Mouse (Mus musculus): ENCODE data around the gene Pank4. TPM values are rescaled to one million over a fixed set of nuclear protein-coding genes. Genes with fewer than 3 reads are reported as not detected.

Pank4 gene
- total and polyA plus RNA-seq, 3 experiments = 22.4 to 34.7 (median 27.6) TPM

DNA sequence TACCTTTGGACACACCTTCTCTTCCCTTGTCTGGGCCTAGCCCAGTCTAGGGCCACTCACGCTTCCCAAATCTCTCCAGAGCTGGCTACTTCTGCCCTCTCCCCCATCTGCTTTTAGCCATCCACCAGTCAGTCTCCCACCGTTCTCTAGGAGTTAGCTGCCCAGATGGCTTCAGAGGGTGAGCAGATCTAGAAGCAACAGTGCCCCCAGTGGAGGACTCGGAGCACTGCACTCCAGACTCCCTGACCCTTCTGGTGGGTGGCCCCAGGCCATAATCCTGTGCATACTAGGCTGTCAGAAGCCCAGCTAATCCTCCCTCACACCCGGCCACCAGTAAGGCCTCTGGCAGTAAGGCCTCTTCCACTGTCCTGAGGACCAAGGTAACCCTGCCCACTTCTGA, 48.9 kb downstream of the Pank4 start:
- DNase-seq (ENCODE audit: extremely low read depth) = peak; percentile 60
- Histone ChIP-seq H3K27me3 (replicated peaks) (peaks cover 98% of the 10 kb centered on the region), H3K36me3 (replicated peaks in 1 of 2; ENCODE audit: control insufficient read depth in 1 of 2, insufficient read depth in 1 of 2, low read length in 1 of 2) (no peaks in the 10 kb centered on the region), H3K4me1 (ENCODE audit: control insufficient read depth in 1 of 2, insufficient read depth in 2 of 2) (peaks cover 4 to 8% of the 10 kb centered on the region in 2 experiments), H3K9ac (ENCODE audit: insufficient read depth, low read depth) (no peak overlapping the region), H3K79me2 (replicated peaks; ENCODE audit: control insufficient read depth, extremely low read depth, insufficient read depth, poor library complexity, severe bottlenecking) (no peaks in the 10 kb centered on the region), H3K4me3 (replicated peaks in 1 of 3; ENCODE audit: low read depth in 2 of 3, low read length in 2 of 3, poor library complexity in 1 of 3) (no peak overlapping the region), H3K27ac (ENCODE audit: insufficient read depth, low read depth) (no peak overlapping the region), H3K9me3 (replicated peaks; ENCODE audit: low read length) (no peaks in the 10 kb centered on the region), H3K4me2 (ENCODE audit: insufficient read depth, low read depth, poor library complexity, severe bottlenecking) (no peak overlapping the region)
- in situ Hi-C loops (cut with MboI; ENCODE audit: low pct_ligation_motif_present, low pct_unique_long_range_greater_than_20kb, low sequenced_read_pairs) (no loop called here), dilution Hi-C loops (cut with MboI; ENCODE audit: extremely low pct_ligation_motif_present, extremely low pct_unique_long_range_greater_than_20kb, low sequenced_read_pairs) (no loop called here)
- TF ChIP-seq CHD2 (IDR thresholded peaks at IDR 0.05; ENCODE audit: low read length) = no peak
- no peak for TF ChIP-seq ZC3H11A (IDR thresholded peaks at IDR 0.05; ENCODE audit: low read depth, low read length)
- TF ChIP-seq SMC3 (IDR thresholded peaks at IDR 0.05; ENCODE audit: low read depth, low read length) = peak; percentile 51
- no peak for TF ChIP-seq MEF2A (IDR thresholded peaks at IDR 0.05; ENCODE audit: borderline replicate concordance, low read depth, low read length)
- peak; percentile 60 for TF ChIP-seq RAD21 (IDR thresholded peaks at IDR 0.05; ENCODE audit: low read depth, low read length)
- no peak for TF ChIP-seq UBTF (IDR thresholded peaks at IDR 0.05; ENCODE audit: low read depth, low read length)
- peak; percentile 74 to 75 for TF ChIP-seq CTCF (conservative IDR thresholded peaks at IDR 0.05 in 1 of 2, IDR thresholded peaks at IDR 0.05 in 1 of 2; ENCODE audit: low read depth in 2 of 2, low read length in 2 of 2)
- TF ChIP-seq USF1 (IDR thresholded peaks at IDR 0.05; ENCODE audit: low read depth, low read length) = no peak
- no peak for TF ChIP-seq TCF12 (IDR thresholded peaks at IDR 0.05; ENCODE audit: low read depth, low read length)
- no peak for TF ChIP-seq ZNF384 (IDR thresholded peaks at IDR 0.05; ENCODE audit: low read depth, low read length)
- no peak for TF ChIP-seq POLR2AphosphoS2 (IDR thresholded peaks at IDR 0.05; ENCODE audit: low read depth, low read length)
- TF ChIP-seq USF2 (conservative IDR thresholded peaks at IDR 0.05; ENCODE audit: low read depth, low read length) = no peak
- no peak for TF ChIP-seq MAZ (IDR thresholded peaks at IDR 0.05; ENCODE audit: low read depth, low read length)
- no peak for TF ChIP-seq ELF1 (IDR thresholded peaks at IDR 0.05; ENCODE audit: low read depth, low read length)
- no peak for TF ChIP-seq ZKSCAN1 (IDR thresholded peaks at IDR 0.05; ENCODE audit: borderline replicate concordance, low read depth, low read length)

DNA sequence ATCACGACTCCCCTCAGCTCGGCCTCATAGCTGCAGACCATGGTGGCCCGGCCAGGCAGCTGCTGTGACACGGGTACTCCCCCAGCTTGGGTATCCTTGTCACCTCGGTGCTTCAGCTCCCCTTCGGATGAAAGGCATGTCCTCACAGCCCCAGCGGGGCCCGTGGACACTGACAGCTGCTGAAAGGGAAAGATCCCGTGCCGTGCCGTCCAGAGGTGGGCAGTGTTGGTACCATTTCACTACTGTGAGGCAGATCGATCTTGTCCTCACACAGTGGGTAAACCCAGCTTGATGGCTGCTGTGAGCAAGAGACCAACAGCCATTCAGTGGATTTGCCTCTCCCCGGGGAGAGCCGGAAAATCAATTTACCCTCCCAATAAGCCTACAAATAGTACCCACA, 50.3 kb downstream of the Pank4 start:
- Histone ChIP-seq H3K9me3 (replicated peaks; ENCODE audit: low read length) (no peaks in the 10 kb centered on the region), H3K27ac (ENCODE audit: insufficient read depth, low read depth) (no peak overlapping the region), H3K4me1 (ENCODE audit: control insufficient read depth in 1 of 2, insufficient read depth in 2 of 2) (peaks cover 4 to 12% of the 10 kb centered on the region in 2 experiments), H3K36me3 (replicated peaks in 1 of 2; ENCODE audit: control insufficient read depth in 1 of 2, insufficient read depth in 1 of 2, low read length in 1 of 2) (no peaks in the 10 kb centered on the region), H3K4me2 (ENCODE audit: insufficient read depth, low read depth, poor library complexity, severe bottlenecking) (no peak overlapping the region), H3K9ac (ENCODE audit: insufficient read depth, low read depth) (no peak overlapping the region), H3K27me3 (replicated peaks) (peaks cover 98% of the 10 kb centered on the region), H3K79me2 (replicated peaks; ENCODE audit: control insufficient read depth, extremely low read depth, insufficient read depth, poor library complexity, severe bottlenecking) (no peaks in the 10 kb centered on the region), H3K4me3 (replicated peaks in 1 of 3; ENCODE audit: low read depth in 2 of 3, low read length in 2 of 3, poor library complexity in 1 of 3) (no peak overlapping the region)
- DNase-seq (ENCODE audit: extremely low read depth) = no peak
- in situ Hi-C loops (cut with MboI; ENCODE audit: low pct_ligation_motif_present, low pct_unique_long_range_greater_than_20kb, low sequenced_read_pairs) (no loop called here), dilution Hi-C loops (cut with MboI; ENCODE audit: extremely low pct_ligation_motif_present, extremely low pct_unique_long_range_greater_than_20kb, low sequenced_read_pairs) (no loop called here)
- TF ChIP-seq CHD2 (IDR thresholded peaks at IDR 0.05; ENCODE audit: low read length) (no peak), KAT2A (IDR thresholded peaks at IDR 0.05; ENCODE audit: insufficient replicate concordance, low read length) (no peak), JUN (IDR thresholded peaks at IDR 0.05; ENCODE audit: insufficient read depth, low read depth, low read length) (no peak), MEF2A (IDR thresholded peaks at IDR 0.05; ENCODE audit: borderline replicate concordance, low read depth, low read length) (no peak), ETS1 (conservative IDR thresholded peaks at IDR 0.05; ENCODE audit: low read depth, low read length) (no peak), RCOR1 (conservative IDR thresholded peaks at IDR 0.05; ENCODE audit: low read depth, low read length) (no peak), RAD21 (IDR thresholded peaks at IDR 0.05; ENCODE audit: low read depth, low read length) (no peak), MAFK (IDR thresholded peaks at IDR 0.05; ENCODE audit: insufficient replicate concordance, low read length) (no peak)
